Mouse (Mus musculus): ENCODE measurements at regions not wholly inside any gene's neighbourhood (a gene's known extent, or its start where the extent isn't known, plus 50 kb on each side); places are given as distances from the start of the nearest gene placed in this dataset.
"Not testable (repeated sequence)": the region's sequence is repeated elsewhere in the genome, so short reads cannot be mapped to it uniquely, and the experiment has no call there.

GRCm38 (mm10) chr8:28400141-28400540 lies 952.7 kb downstream of the Poteg start:
- 18% methylated on average over 1 of the region's 1 CpGs for WGBS
- H3K9ac ChIP-seq = no peak overlapping the region
- no peak overlapping the region for H3K4me3 ChIP-seq
- no peaks in the 10 kb centered on the region for H3K36me3 ChIP-seq
- H3K27ac ChIP-seq = peak overlapping the region; percentile 57
- ATAC-seq (replicated peaks; ENCODE audit: insufficient number of reproducible peaks, insufficient read depth, low FRiP score, low read depth) = no peak
- peaks cover 7% of the 10 kb centered on the region; the same call in 1 of the 2 replicates for H3K4me1 ChIP-seq (replicated peaks)
- no peaks in the 10 kb centered on the region for H3K27me3 ChIP-seq
- no peaks in the 10 kb centered on the region for H3K9me3 ChIP-seq (replicated peaks)
- H3K4me2 ChIP-seq = no peak overlapping the region

DNA sequence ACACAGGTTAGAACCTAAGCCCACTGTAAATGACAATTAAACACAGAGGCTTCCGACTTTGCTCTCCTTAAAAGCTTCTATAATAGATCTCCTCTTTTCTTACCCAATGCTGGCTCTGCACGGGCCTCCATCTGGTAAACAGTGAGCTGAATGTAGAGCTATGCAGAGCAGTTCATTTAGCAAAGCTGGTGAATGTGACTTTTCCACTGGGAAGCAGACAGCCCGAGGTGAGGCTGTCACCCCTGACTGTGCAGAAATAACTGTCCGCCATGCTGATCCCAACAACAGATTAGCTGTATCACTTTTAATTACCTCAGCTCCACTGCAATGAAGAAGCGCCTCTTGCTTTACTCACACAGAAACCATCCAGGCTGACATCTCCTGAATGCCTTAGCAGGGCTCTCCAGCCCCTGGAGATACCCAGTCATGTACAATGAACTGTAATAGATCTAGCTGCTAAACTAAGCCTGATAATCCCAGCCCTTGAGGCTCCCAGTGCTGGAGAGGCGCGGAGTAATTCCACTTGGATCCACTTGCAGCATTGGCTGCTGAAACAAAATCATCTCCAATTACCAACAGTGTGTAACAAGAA lies 980.2 kb downstream of the Poteg start:
- no peak overlapping the region for H3K9ac ChIP-seq
- no peak for ATAC-seq (replicated peaks; ENCODE audit: insufficient number of reproducible peaks, insufficient read depth, low FRiP score, low read depth)
- H3K4me3 ChIP-seq = no peak overlapping the region
- no peaks in the 10 kb centered on the region for H3K4me1 ChIP-seq (replicated peaks)
- no peaks in the 10 kb centered on the region for H3K36me3 ChIP-seq
- no peak overlapping the region for H3K4me2 ChIP-seq
- WGBS = 39% methylated on average over 7 of the region's 7 CpGs
- H3K27me3 ChIP-seq = no peaks in the 10 kb centered on the region
- H3K9me3 ChIP-seq (replicated peaks) = no peaks in the 10 kb centered on the region
- no peak overlapping the region for H3K27ac ChIP-seq

DNA sequence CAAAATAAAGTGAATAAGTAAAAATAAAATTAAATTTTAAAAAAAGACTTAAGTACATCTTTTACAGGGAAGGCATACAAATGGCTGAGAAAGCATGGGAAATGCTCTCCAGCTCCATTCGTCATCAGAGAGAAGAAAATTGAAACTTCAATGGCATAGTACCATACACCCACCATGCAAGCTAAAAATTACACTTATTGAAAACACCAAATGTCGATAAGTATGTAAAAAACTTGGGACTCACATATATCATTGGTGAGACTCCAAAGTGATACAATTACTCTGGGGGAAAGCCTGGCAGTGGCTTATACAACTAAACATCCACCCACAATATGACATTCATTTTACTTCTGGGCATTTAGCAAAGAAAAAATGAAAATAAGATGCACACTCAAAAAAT lies 1025.7 kb downstream of the Poteg start:
- Histone ChIP-seq H3K36me3 (no peaks in the 10 kb centered on the region), H3K4me3 (no peak overlapping the region), H3K4me1 (replicated peaks) (0 out of 2 replicates have a peak, but pooled peaks cover 2% of the 10 kb centered on the region), H3K4me2 (no peak overlapping the region), H3K9me3 (replicated peaks) (no peaks in the 10 kb centered on the region), H3K27ac (no peak overlapping the region), H3K9ac (no peak overlapping the region), H3K27me3 (no peaks in the 10 kb centered on the region)
- no peak for ATAC-seq (replicated peaks; ENCODE audit: insufficient number of reproducible peaks, insufficient read depth, low FRiP score, low read depth)
- 88% methylated on average over 2 of the region's 2 CpGs for WGBS

- Histone ChIP-seq H3K36me3 (no peaks in the 10 kb centered on the region), H3K27ac (no peak overlapping the region), H3K9ac (no peak overlapping the region), H3K4me2 (no peak overlapping the region), H3K9me3 (replicated peaks) (no peaks in the 10 kb centered on the region), H3K4me3 (no peak overlapping the region), H3K27me3 (no peaks in the 10 kb centered on the region), H3K4me1 (replicated peaks) (no peaks in the 10 kb centered on the region)
- WGBS = 70% methylated on average over 3 of the region's 3 CpGs
- no peak for ATAC-seq (replicated peaks; ENCODE audit: insufficient number of reproducible peaks, insufficient read depth, low FRiP score, low read depth)
These were observed 1040.4 kb downstream of the Poteg start for GRCm38 (mm10) chr8:28487913-28488312.

DNA sequence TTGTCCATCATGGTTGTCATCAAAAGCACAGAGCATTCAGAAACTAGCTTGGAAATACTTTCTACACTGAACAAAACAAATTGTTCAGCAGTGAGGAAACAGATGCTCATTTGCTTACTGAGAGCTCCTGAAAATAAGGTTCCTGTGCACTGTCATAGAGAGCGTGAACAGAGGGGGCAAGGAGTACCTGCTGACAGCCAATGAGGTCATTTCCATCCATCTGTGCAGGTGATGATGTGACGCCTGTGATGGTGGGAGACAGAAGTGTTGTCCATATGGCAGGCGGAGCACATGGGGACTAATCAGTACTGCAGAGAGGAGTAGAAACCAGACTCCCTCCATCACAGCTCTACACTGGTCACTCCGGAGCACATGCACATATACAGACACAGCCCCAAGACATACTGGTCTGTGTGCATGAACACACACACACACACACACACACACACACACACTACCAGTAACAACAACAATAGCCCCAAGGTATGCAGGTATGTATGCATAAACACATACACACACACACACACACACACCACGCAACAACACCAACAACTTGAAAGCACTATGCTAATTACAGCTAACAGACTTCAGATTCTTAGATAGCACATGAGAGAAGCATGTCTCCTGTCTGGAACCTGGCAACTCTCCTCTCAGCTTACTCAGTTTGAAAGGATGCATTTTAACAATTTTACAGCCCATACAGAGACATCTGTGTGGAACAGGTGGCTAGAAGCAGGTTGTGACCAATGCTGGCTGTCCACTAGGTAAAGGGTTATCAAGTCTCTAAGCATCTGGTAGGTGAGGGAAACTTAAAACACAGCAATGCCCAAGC lies 1056.2 kb downstream of the Poteg start:
- 50% methylated on average over 5 of the region's 5 CpGs for WGBS

DNA sequence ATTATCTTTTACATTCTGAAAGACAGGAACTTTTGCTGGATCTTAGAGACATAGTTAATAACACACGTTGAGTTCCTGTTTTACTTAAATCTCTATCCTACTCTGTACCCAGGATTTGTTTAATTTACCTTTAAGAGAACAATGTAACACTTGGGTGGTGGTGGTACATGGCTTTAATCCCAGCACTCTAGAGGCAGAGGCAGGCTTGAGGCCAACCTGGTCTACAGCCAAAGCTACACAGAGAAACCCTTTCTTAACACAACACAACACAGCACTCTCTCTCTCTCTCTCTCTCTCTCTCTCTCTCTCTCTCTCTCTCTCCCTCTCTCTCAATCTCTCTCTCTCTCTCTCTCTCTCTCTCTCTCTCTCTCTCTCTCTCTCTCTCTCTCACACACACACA lies 1076.0 kb downstream of the Poteg start:
- not testable (repeated sequence) for H3K4me2 ChIP-seq; H3K36me3 ChIP-seq; H3K4me3 ChIP-seq; H3K27me3 ChIP-seq; H3K4me1 ChIP-seq (replicated peaks); ATAC-seq (replicated peaks; ENCODE audit: insufficient number of reproducible peaks, insufficient read depth, low FRiP score, low read depth); H3K9ac ChIP-seq; H3K27ac ChIP-seq; H3K9me3 ChIP-seq (replicated peaks)
- 53% methylated on average over 1 of the region's 1 CpGs for WGBS

More for the DNA sequence above, 1056.2 kb downstream of the Poteg start:
- H3K9me3 ChIP-seq (replicated peaks) = no peaks in the 10 kb centered on the region
- H3K9ac ChIP-seq = no peak overlapping the region
- H3K4me1 ChIP-seq (replicated peaks) = no peaks in the 10 kb centered on the region
- H3K36me3 ChIP-seq = no peaks in the 10 kb centered on the region
- H3K27ac ChIP-seq = no peak overlapping the region
- ATAC-seq (replicated peaks; ENCODE audit: insufficient number of reproducible peaks, insufficient read depth, low FRiP score, low read depth) = no peak
- H3K4me2 ChIP-seq = no peak overlapping the region
- H3K4me3 ChIP-seq = no peak overlapping the region
- no peaks in the 10 kb centered on the region for H3K27me3 ChIP-seq

DNA sequence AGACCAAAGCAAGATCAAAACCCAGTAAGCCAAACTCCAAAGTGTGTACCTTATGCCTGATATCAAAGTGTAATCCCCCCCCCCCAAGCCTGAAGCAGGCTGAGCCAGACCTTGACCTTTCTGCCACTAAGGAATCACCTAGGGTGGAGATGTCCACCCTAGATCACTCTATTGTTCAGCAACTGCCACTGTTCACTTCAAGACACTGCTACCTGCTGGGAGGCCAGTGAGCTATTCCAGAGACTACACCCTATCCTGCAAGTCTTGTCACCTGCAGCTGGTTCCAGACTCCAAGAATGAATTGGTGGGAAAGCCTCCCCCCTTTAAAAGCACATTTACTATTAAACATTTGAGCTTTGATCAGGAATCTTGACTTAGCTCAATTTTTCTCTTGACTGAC lies 1099.8 kb downstream of the Poteg start:
- Histone ChIP-seq H3K27ac (no peak overlapping the region), H3K36me3 (no peaks in the 10 kb centered on the region), H3K4me3 (no peak overlapping the region), H3K27me3 (no peaks in the 10 kb centered on the region), H3K4me2 (no peak overlapping the region), H3K9me3 (replicated peaks) (no peaks in the 10 kb centered on the region), H3K4me1 (replicated peaks) (no peaks in the 10 kb centered on the region), H3K9ac (no peak overlapping the region)
- ATAC-seq (replicated peaks; ENCODE audit: insufficient number of reproducible peaks, insufficient read depth, low FRiP score, low read depth) = no peak

GRCm38 (mm10) chr8:28559881-28560280 lies 1112.4 kb downstream of the Poteg start:
- Histone ChIP-seq H3K27me3 (no peaks in the 10 kb centered on the region), H3K9ac (no peak overlapping the region), H3K4me2 (no peak overlapping the region), H3K4me1 (replicated peaks) (0 out of 2 replicates have a peak, but pooled peaks cover 3% of the 10 kb centered on the region), H3K9me3 (replicated peaks) (no peaks in the 10 kb centered on the region), H3K36me3 (no peaks in the 10 kb centered on the region), H3K4me3 (no peak overlapping the region), H3K27ac (no peak overlapping the region)
- WGBS = 51% methylated on average over 9 of the region's 9 CpGs
- no peak for ATAC-seq (replicated peaks; ENCODE audit: insufficient number of reproducible peaks, insufficient read depth, low FRiP score, low read depth)

- no peak overlapping the region for H3K9ac ChIP-seq
- no peak for ATAC-seq (replicated peaks; ENCODE audit: insufficient number of reproducible peaks, insufficient read depth, low FRiP score, low read depth)
- no peak overlapping the region for H3K27ac ChIP-seq
- H3K4me2 ChIP-seq = peak overlapping the region; percentile 41
- WGBS = 20% methylated on average over 8 of the region's 8 CpGs
- no peaks in the 10 kb centered on the region; the same call in 1 of the 2 replicates for H3K4me1 ChIP-seq (replicated peaks)
- H3K27me3 ChIP-seq = no peaks in the 10 kb centered on the region
- no peak overlapping the region for H3K4me3 ChIP-seq
- no peaks in the 10 kb centered on the region for H3K9me3 ChIP-seq (replicated peaks)
- no peaks in the 10 kb centered on the region for H3K36me3 ChIP-seq
These were observed 1131.8 kb downstream of the Poteg start for GRCm38 (mm10) chr8:28579250-28579651.

DNA sequence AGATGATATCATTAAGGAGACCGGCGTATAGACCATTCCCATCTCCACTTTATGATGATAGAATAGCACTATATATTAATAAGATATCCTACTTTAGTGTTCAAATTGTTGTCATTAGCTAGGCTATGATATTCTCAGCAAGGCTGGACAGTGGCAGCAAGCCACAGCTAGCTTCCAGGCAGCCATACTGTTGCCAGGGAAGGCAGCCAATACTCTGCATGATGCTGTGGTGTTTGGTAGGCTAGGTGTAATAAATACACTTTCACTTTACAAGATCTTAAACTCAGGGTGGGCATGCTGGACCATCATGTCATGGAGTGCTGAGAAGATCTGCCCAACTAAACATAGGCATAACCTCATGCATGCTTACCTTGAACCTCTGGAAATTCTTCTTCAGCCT lies 1133.4 kb downstream of the Poteg start:
- no peaks in the 10 kb centered on the region; the same call in 1 of the 2 replicates for H3K4me1 ChIP-seq (replicated peaks)
- no peaks in the 10 kb centered on the region for H3K36me3 ChIP-seq
- no peak overlapping the region for H3K9ac ChIP-seq
- no peaks in the 10 kb centered on the region for H3K9me3 ChIP-seq (replicated peaks)
- H3K27me3 ChIP-seq = no peaks in the 10 kb centered on the region
- 95% methylated on average over 2 of the region's 2 CpGs for WGBS
- H3K27ac ChIP-seq = no peak overlapping the region
- ATAC-seq (replicated peaks; ENCODE audit: insufficient number of reproducible peaks, insufficient read depth, low FRiP score, low read depth) = no peak
- no peak overlapping the region for H3K4me2 ChIP-seq
- H3K4me3 ChIP-seq = no peak overlapping the region

GRCm38 (mm10) chr8:28589999-28590398 lies 1142.5 kb downstream of the Poteg start:
- H3K27ac ChIP-seq = no peak overlapping the region
- peaks cover 13% of the 10 kb centered on the region; the same call in 1 of the 2 replicates for H3K4me1 ChIP-seq (replicated peaks)
- H3K9me3 ChIP-seq (replicated peaks) = no peaks in the 10 kb centered on the region
- H3K4me2 ChIP-seq = no peak overlapping the region
- H3K27me3 ChIP-seq = no peaks in the 10 kb centered on the region
- no peaks in the 10 kb centered on the region for H3K36me3 ChIP-seq
- no peak for ATAC-seq (replicated peaks; ENCODE audit: insufficient number of reproducible peaks, insufficient read depth, low FRiP score, low read depth)
- no peak overlapping the region for H3K9ac ChIP-seq
- no peak overlapping the region for H3K4me3 ChIP-seq

GRCm38 (mm10) chr8:28593238-28593637 lies 1145.8 kb downstream of the Poteg start:
- Histone ChIP-seq H3K4me1 (replicated peaks) (peaks cover 26% of the 10 kb centered on the region), H3K9ac (0 out of 2 replicates have a peak overlapping the region, but pooled peaks have one; percentile 19), H3K9me3 (replicated peaks) (no peaks in the 10 kb centered on the region), H3K36me3 (no peaks in the 10 kb centered on the region), H3K4me3 (peak overlapping the region; percentile 31), H3K4me2 (peak overlapping the region; percentile 34), H3K27ac (peak overlapping the region; percentile 83), H3K27me3 (no peaks in the 10 kb centered on the region)
- 37% methylated on average over 3 of the region's 3 CpGs for WGBS
- peak; percentile 83 for ATAC-seq (replicated peaks; ENCODE audit: insufficient number of reproducible peaks, insufficient read depth, low FRiP score, low read depth)

Data from heart, embryonic 15.5 days (tissue).